Mouse (Mus musculus) CH12.LX (cell line): Measurements from ENCODE around the gene Thrb.

ENCODE experiments used
- CTCF ChIP-seq, 2 experiments: IDR thresholded peaks in 1 of 2; conservative IDR thresholded peaks in 1 of 2; 2 replicates each; pipeline ENCODE4 v1.5.1; 2011 to 2012; ENCODE audit warnings: low read depth in 2 of 2, low read length in 2 of 2, improper control_type of control experiment in 1 of 2, inconsistent platforms in 1 of 2, mild to moderate bottlenecking in 1 of 2, moderate library complexity in 1 of 2
- ELF1 ChIP-seq: IDR thresholded peaks from 2 replicates; pipeline ENCODE4 v1.6.1; 2014; ENCODE audit warnings: low read depth, mild to moderate bottlenecking, inconsistent platforms, low read length, improper control_type of control experiment
- GABPA ChIP-seq: IDR thresholded peaks from 2 replicates; pipeline ENCODE4 v1.6.1; 2012; ENCODE audit warnings: low read depth, low read length, improper control_type of control experiment, inconsistent platforms; ENCODE audit not compliant: insufficient replicate concordance
- HCFC1 ChIP-seq: IDR thresholded peaks from 2 replicates; pipeline ENCODE4 v1.6.1; 2012; ENCODE audit warnings: low read depth, mild to moderate bottlenecking, inconsistent platforms, low read length, improper control_type of control experiment
- MYC ChIP-seq: IDR thresholded peaks from 2 replicates; pipeline ENCODE4 v1.6.1; 2011; ENCODE audit warnings: low read depth, mild to moderate bottlenecking, improper control_type of control experiment, low read length
- POLR2AphosphoS2 ChIP-seq: IDR thresholded peaks from 2 replicates; pipeline ENCODE4 v1.6.1; 2011; ENCODE audit warnings: low read depth, low read length, improper control_type of control experiment
- ZC3H11A ChIP-seq: IDR thresholded peaks from 2 replicates; pipeline ENCODE4 v1.6.1; 2012; ENCODE audit warnings: low read depth, mild to moderate bottlenecking, inconsistent platforms, low read length, improper control_type of control experiment

DNA sequence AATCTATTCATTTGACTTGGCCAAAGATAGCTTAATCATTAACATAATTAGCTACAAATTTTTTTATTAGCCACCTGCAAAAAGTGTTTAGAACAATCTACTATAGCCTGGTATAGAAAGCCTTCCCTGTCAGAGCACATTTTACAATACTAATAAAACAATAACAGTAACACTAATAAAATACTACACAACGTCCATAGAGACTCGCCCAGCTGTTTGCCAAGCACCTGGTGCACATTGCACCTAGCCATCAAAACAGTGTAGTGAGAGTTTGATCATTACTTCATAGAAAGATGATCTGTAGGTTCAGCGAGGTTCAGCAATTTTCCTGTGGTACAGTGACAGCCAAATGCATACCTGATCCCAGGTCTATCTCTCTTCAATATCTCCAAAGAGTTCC lies 26.9 kb downstream of the Thrb start:
- TF ChIP-seq ZC3H11A: no peak
- TF ChIP-seq HCFC1: no peak
- no peak for TF ChIP-seq POLR2AphosphoS2
- TF ChIP-seq MYC: no peak
- TF ChIP-seq CTCF (conservative IDR thresholded peaks at IDR 0.05 in 1 of 2, IDR thresholded peaks at IDR 0.05 in 1 of 2; ENCODE audit: low read depth in 2 of 2, low read length in 2 of 2): no peak
- TF ChIP-seq ELF1: no peak
- no peak for TF ChIP-seq GABPA
